Mouse (Mus musculus): Measurements from ENCODE around the gene Asb4. TPM values are rescaled to one million over a fixed set of nuclear protein-coding genes. Genes with fewer than 3 reads are reported as not detected.

The Asb4 gene
- polyA plus RNA-seq, 1 experiment from 2014 or later: 12.4 TPM

GRCm38 (mm10) chr6:5472692-5473091 lies 89.5 kb downstream of the Asb4 start:
- H3K36me3 ChIP-seq (ENCODE audit: control insufficient read depth, insufficient read depth, low read length): no peaks in the 10 kb centered on the region
- no peaks in the 10 kb centered on the region for H3K4me1 ChIP-seq (ENCODE audit: control insufficient read depth, insufficient read depth, low read length)
- no peaks in the 10 kb centered on the region for H3K27me3 ChIP-seq (ENCODE audit: control insufficient read depth, insufficient read depth, low read length)
- no peak overlapping the region for H3K4me3 ChIP-seq (ENCODE audit: low read depth, low read length)
- H3K27ac ChIP-seq (ENCODE audit: low read length): no peak overlapping the region
- H3K9me3 ChIP-seq (ENCODE audit: control insufficient read depth, low read depth, low read length): no peaks in the 10 kb centered on the region
- no peak overlapping the region for H3K4me2 ChIP-seq (replicated peaks; ENCODE audit: low read depth, low read length)
- no peak for ATAC-seq (ENCODE audit: insufficient number of reproducible peaks, insufficient read depth, low FRiP score, low read depth)
- 86% methylated on average over 2 of the region's 2 CpGs for WGBS
- no peak overlapping the region for H3K9ac ChIP-seq (replicated peaks; ENCODE audit: low read depth, low read length)

- Histone ChIP-seq H3K9ac (replicated peaks; ENCODE audit: low read depth, low read length) (no peak overlapping the region), H3K27ac (ENCODE audit: low read length) (no peak overlapping the region), H3K36me3 (ENCODE audit: control insufficient read depth, insufficient read depth, low read length) (no peaks in the 10 kb centered on the region), H3K4me1 (ENCODE audit: control insufficient read depth, insufficient read depth, low read length) (no peaks in the 10 kb centered on the region), H3K27me3 (ENCODE audit: control insufficient read depth, insufficient read depth, low read length) (no peaks in the 10 kb centered on the region), H3K4me3 (ENCODE audit: low read depth, low read length) (no peak overlapping the region), H3K9me3 (ENCODE audit: control insufficient read depth, low read depth, low read length) (no peaks in the 10 kb centered on the region), H3K4me2 (replicated peaks; ENCODE audit: low read depth, low read length) (no peak overlapping the region)
- no peak for ATAC-seq (ENCODE audit: insufficient number of reproducible peaks, insufficient read depth, low FRiP score, low read depth)
- 50% methylated on average over 1 of the region's 1 CpGs for WGBS
These were observed 90.8 kb downstream of the Asb4 start for GRCm38 (mm10) chr6:5474021-5474420.

GRCm38 (mm10) chr6:5481066-5481465 lies 97.9 kb downstream of the Asb4 start:
- Histone ChIP-seq H3K27ac (ENCODE audit: low read length) (no peak overlapping the region), H3K4me3 (ENCODE audit: low read depth, low read length) (no peak overlapping the region), H3K9ac (replicated peaks; ENCODE audit: low read depth, low read length) (no peak overlapping the region), H3K4me1 (ENCODE audit: control insufficient read depth, insufficient read depth, low read length) (no peaks in the 10 kb centered on the region), H3K36me3 (ENCODE audit: control insufficient read depth, insufficient read depth, low read length) (no peaks in the 10 kb centered on the region), H3K4me2 (replicated peaks; ENCODE audit: low read depth, low read length) (no peak overlapping the region), H3K9me3 (ENCODE audit: control insufficient read depth, low read depth, low read length) (no peaks in the 10 kb centered on the region), H3K27me3 (ENCODE audit: control insufficient read depth, insufficient read depth, low read length) (no peaks in the 10 kb centered on the region)
- ATAC-seq (ENCODE audit: insufficient number of reproducible peaks, insufficient read depth, low FRiP score, low read depth): no peak
- 89% methylated on average over 2 of the region's 2 CpGs for WGBS

- WGBS: 52% methylated on average over 3 of the region's 3 CpGs
- Histone ChIP-seq H3K4me2 (replicated peaks; ENCODE audit: low read depth, low read length) (no peak overlapping the region), H3K36me3 (ENCODE audit: control insufficient read depth, insufficient read depth, low read length) (no peaks in the 10 kb centered on the region), H3K9ac (replicated peaks; ENCODE audit: low read depth, low read length) (no peak overlapping the region), H3K27ac (ENCODE audit: low read length) (no peak overlapping the region), H3K4me1 (ENCODE audit: control insufficient read depth, insufficient read depth, low read length) (no peaks in the 10 kb centered on the region), H3K27me3 (ENCODE audit: control insufficient read depth, insufficient read depth, low read length) (no peaks in the 10 kb centered on the region), H3K9me3 (ENCODE audit: control insufficient read depth, low read depth, low read length) (no peaks in the 10 kb centered on the region), H3K4me3 (ENCODE audit: low read depth, low read length) (no peak overlapping the region)
- no peak for ATAC-seq (ENCODE audit: insufficient number of reproducible peaks, insufficient read depth, low FRiP score, low read depth)
These were observed 99.1 kb downstream of the Asb4 start for GRCm38 (mm10) chr6:5482270-5482783.

Other genes starting within 250 kb of the Asb4 start
- gene Pon1, start 189.4 kb upstream of the Asb4 start, polyA plus RNA-seq (2014; fragmentation: Nextera tagmentation; extraction: Ambion mirVana): not detected in 2 replicates
- 16.3 and 20.1 TPM in 2 replicates for gene Pon3, start 127.1 kb upstream of the Asb4 start, polyA plus RNA-seq (2014; fragmentation: Nextera tagmentation; extraction: Ambion mirVana)
- 50.8 and 56.5 TPM in 2 replicates for gene Pon2, start 84.9 kb upstream of the Asb4 start, polyA plus RNA-seq (2014; fragmentation: Nextera tagmentation; extraction: Ambion mirVana)
- gene Pdk4, start 112.9 kb downstream of the Asb4 start, polyA plus RNA-seq (2014; fragmentation: Nextera tagmentation; extraction: Ambion mirVana): 1.0 and 4.0 TPM in 2 replicates